Mouse (Mus musculus) gastrocnemius, adult 8-10 months (tissue): Measurements from ENCODE around the gene Scap. TPM values are rescaled to one million over a fixed set of nuclear protein-coding genes. Genes with fewer than 3 reads are reported as not detected.
"Not testable (repeated sequence)": the region's sequence is repeated elsewhere in the genome, so short reads cannot be mapped to it uniquely, and the experiment has no call there.

ENCODE experiments used
- DNase-seq, 2 experiments: peaks; one replicate each; pipeline ENCODE4 v3.0.0; 2022; ENCODE audit warnings: low spot score in 2 of 2
- total RNA-seq, 4 experiments: library from RNA; stranded (reverse); gene quantifications; 2 replicates each; pipeline ENCODE4 v1.2.4; 2022

Gene Scap
- total RNA-seq, 4 experiments from 2014 or later: 14.2 to 16.6 (median 15.1) TPM

DNA sequence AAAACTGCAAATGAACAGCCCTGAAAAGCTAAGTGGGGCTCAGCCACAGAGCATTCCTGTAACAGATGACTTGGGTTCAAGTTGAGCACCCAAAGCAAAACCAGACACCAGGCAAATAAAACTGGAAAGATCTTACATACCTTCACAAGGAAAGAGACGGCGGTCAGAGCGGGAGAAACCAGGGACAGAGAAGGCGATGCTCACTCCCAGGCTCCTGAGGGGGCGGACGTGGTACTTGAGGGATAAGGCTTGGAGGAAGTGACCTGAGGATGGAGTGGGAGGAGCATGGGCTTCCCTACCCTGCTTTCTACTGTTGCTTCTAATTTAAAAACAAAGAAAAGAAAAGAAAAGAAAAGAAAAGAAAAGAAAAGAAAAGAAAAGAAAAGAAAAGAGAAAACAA, 2.7 kb upstream of the Scap start:
- no peak for DNase-seq

DNA sequence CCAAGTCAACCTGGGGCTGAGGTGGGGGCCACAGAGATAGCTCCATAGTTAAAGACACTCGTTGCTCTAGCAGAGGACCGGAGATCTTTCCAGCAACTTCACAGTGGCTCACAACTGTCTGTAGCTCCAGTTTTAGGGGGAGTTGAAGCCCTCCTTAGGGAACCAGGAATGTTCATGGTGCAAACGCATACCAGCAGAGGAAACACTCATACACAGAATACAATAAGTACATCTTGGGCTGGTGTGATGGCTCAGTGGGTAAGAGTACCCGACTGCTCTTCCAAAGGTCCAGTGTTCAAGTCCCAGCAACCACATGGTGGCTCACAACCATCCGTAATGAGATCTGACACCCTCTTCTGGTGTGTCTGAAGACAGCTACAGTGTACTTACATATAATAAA, 2.2 kb upstream of the Scap start:
- DNase-seq: not testable (repeated sequence)

DNA sequence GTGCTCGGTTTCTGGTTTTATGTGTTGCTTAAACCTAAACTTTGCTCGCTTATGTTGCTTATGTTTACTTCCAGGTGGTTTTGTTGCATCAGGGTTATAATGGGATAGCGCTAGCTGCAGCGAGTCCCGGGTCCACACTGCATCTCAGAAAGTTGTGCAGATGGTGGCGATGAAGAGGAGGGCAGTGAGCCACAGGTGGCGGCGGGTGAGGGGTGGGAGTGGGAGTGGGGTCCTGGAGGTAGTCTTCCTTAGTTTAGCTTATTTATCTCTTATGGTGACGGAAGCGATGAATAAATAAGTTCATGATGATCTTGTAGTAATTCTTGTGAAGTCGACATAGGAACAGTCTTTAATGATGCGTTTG, 790 bp downstream of the Scap start:
- DNase-seq: no peak

DNA sequence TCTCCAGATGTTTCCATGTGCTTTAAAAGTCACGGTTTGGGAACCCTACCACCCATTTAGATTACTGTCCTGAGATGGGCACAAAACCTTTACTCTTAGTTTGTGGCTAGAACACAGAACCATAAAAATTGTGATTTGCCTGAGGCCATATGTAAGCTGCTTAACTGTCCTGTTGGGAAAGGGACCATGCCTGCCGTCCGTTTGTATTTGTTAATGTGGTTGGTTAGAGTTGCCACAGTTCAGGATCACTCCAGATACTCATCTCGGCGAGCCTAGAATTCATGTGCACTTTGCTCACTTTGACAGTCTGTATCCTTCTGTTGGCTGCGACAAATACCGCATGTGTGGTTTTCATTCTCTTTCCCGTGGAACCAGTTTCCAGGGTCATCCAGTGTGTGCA, 1.8 kb downstream of the Scap start:
- DNase-seq: no peak

DNA sequence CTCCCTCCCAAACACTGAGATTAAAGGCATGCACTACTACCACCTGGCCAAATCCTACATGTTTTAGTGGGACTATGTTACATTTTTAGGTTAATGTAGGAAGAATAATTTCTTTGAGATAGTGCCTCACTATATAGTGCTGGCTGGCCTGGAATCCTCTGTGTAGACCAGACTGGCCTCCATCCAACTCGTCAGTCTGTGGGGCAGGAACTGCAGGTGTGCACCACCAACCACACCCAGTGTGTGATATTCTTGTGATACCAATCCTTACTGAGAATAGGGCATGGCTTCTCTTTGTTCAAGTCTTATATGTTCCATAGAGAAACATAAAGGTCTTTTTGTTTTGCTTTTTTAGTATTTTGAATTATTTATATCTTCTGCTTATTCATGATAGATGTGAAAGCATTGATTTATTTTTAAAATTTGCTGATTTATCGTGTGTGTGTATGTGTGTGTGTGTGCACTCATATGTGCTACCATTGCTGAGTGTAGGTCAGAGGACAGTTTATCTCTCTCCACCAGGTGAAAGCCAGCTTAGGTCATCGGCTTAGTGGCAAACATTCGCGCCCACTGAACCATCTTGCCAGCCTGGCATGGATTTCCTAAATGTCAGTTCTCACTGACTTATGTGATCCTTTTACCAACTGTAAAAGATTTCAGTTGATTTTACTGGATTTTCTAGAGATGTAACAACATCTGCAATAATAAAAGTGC, 7.1 kb downstream of the Scap start:
- DNase-seq: no peak

DNA sequence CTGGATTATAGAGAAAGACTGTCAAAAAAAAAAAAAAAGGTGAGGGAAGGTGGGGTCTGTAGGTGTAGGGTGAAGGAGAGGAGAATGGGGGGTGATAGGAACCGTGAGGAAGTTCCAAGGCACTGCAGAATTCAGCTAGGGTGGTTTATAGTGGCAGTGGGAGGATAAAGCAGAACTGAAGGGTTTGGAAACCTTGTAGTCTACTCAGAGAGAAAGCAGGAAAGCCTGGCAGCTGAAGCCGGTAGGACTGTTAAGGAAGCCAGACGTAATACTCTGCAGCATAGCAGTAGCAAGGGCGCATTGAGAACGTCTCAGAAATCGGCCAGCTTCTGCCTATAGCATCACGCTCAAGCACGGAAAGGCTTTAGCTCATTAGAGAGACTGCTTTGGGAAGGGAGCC, 8.9 kb downstream of the Scap start:
- DNase-seq: no peak

DNA sequence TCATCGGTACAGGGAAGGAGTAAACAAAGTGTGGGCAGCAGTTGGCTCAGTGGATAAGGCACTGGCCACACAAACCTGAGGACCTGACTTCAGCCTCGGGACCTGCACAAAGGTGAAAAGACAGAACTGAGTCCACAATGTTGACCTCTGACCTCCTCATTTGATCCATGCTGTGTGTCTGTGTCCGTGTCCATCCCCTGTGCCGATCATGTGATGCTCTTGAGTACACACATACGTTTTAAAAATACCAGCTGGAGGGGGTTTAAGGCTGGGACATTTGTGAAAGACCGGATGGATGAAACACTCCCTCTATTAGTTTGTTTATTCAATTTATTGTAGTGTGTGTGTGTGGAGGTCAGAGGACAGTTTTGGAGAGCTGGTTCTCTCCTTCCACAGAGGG, 10.7 kb downstream of the Scap start:
- DNase-seq: no peak

DNA sequence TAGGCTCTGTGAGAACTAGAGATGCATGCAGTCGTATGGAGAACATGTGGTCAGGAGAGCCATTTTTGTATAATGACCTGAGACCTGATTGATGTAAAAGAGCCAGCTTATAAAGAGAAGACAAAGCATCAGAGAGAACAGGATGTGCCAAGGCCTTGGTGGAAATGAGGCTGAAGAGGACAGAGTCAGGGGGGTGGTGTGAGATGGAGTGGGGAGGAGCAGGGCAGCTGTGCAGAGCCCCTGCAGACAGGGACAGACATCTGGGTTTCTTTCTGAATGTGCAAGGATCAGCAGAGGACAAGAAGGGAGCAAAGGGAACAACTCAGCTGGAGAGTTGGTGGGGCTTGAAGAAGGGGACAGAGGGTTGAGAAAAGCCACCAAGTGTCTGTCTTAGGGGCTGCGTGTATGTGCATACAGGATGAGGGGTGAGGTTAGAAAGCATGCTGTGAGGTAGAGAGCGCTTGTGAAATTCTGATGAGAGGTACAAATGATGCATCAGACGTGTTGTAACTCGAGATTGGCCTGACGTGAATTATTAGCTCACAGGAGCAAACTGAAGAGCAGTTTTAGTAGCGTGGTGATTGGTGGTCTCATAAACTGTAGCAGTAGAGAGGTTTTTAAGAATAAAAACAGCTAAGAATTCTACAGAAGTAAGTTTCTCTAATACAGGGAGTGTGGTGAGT, 12.1 kb downstream of the Scap start:
- DNase-seq: no peak

DNA sequence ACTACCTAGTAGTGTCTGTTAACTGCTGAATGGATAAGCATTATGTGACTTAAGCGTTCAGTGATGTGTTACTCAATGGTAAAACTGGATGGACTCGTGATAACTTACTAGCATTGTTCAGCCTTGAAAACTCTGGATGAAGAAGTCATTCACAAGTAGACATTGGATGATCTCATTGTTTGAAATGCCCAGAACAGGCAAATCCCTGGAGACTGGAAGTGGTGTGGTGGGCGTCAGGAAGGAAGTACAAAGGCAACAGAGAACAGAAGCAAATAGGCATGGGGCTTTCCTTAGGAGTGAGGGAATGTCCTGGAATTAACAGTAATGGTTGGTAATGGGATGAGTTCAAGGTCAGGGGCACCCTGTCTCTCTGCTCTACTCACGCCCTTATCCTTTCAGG, 15.8 kb downstream of the Scap start:
- no peak for DNase-seq

DNA sequence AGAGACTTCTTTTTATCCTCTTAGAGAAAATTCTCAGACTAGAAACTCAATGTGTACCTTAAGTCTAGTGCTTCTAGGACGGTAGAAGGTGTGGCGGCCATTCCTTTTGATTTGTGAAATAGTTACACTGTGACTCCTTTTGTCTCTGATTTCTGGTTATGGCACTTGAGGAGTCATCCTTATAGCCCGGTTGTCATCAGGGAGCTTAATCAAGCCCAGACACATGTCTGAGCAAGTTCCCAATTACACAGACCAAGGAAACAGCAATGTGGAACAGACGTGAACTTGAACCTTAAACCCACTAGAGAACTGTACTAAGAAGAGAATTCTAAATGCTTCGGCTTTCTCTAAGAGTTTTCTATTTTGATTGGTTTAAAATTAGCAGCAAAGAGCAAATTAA, 17.1 kb downstream of the Scap start:
- DNase-seq: no peak

DNA sequence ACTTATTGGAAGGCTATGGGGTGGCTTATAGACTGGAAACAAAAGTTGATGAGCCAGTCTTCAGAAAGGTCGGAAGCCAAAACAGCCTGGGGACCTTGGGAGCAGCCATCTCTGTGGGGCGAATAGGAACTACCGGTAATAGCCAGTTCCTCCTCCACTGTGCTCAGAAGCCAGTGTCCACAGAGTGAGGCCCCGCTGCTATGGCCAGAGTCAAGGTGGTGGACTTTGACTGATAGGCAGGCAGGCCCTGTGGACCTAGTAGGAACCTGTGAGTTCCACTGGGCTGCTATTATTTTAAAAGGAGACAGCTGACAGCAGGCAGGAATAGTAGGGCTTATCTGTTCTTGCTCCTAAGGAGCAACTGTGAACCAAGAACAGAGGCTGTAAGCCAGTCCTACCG, 17.5 kb downstream of the Scap start:
- no peak for DNase-seq

DNA sequence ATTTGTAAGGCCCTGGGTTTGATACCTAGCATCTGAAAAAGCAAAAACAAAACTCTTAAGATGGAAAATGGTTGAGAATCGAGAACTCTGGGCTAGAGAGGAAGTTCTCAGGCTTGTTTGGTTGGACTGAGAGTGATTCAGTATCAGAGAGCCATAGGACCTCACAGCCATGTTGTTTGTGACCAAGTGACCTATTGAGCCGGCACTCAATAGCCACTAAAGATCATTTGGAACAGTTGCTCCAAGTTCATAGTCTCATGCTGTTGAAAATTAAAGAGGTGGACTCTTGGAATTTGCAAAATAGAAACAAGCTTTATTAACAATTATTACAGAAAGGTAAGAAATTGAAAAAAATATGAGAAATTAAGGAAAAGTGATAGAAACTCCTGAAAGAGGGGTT, 18.3 kb downstream of the Scap start:
- no peak for DNase-seq

DNA sequence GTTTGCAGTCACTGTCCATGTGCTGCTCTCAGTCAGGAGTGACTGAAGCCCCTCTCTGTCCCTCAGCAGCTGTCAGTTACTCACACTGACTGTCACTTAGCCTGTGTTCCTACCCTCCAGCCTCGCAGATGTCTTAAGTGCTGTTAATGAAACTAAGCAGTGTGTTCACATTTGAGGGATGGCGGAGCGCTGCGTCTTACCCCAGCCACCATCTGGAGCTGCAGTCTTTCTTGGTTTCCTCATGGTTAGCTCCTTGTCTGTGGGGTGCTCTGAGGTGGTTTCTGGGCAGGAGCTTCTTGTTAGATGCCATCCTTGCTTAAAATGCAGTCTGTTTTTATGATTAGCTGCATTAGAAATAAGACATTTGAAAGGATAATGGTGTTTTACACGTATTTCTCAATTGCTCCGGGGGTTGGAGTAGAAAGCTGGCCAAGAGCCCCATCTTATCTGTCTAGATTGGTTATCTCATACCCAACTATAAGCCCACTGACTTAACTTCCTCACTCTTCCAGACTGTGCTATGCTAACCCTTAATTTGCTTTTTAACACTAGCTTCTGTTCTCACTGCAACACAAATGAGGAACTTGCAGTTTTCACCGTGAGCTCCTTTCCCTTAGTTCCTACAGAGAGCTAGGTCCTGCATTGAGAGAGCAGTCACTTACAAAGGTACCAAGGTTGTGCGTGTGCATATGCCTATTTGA, 19.0 kb downstream of the Scap start:
- DNase-seq: no peak

DNA sequence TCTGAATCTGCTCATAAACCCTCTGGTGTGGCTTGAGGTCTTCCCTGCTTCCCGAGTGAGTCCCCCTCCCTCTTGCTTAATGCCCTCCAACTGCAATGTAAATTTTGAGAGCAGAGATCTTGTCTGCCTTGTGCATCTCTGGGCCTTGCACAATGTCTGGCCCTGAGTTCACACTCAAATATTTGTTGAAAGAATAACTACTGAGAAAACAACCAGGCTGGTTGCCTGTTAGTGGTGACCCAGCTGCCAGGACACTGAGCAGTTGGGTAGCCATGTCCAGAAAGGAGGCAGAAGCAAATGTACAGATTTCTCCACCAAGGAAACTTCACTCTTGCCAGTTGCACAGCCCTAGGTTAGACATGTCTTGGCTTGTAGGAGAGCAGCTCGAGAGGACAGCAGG, 25.3 kb downstream of the Scap start:
- DNase-seq: no peak

DNA sequence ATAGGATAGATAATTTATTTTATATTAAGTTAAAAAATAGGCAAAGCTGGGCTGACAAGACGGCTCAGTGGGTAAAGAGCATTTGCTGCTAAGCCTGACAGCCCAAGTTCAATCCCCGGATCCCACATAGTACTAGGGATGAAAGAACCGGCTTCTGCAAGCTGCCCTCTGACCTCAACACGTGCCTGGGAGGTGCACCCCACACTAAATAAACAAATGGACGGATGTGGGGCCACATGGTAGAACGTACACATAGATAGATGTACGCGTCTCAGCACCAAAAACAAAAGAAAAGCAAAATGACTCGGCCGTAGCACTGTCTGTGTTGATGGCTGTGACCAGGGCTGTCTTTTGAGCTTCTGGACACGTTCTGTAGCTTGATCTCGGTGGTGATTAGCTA, 28.2 kb downstream of the Scap start:
- no peak for DNase-seq

DNA sequence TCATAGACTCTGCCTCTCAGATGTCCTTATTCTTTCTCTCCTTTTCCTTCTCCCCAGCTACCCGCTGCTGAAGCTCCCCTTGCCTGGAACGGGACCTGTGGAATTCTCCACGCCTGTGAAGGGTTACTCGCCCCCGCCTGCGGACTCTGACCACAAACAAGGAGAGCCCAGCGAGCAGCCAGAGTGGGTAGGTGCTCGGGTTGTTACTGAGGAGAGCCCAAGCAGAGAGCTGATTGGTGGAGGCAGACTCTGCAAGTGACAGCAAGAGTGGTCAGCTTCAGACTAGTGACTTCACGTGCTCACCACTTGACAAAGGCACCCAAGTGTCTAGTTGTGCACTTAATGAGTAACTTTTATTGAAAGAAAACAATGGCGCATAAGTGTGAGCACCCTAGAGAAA, 29.2 kb downstream of the Scap start:
- DNase-seq: no peak

DNA sequence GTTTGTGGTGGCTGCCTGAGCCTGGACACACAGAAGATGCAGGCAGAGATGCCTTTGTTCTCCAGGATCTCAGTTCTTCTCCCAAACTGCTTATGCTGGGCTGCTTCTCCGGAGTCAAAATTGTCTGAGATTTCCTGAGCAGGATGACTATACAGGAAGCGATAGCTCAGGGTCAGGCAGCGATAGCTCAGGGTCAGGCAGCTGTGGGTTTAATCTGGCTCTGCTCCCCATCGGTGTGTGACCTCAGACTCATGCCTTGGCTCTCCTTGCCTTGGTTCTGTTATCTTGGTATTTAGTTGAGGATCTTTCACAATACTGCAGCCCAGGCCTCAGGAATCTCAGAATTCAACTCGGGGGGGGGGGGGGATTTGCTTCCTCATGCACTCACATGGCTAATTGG, 33.7 kb downstream of the Scap start:
- DNase-seq: no peak

DNA sequence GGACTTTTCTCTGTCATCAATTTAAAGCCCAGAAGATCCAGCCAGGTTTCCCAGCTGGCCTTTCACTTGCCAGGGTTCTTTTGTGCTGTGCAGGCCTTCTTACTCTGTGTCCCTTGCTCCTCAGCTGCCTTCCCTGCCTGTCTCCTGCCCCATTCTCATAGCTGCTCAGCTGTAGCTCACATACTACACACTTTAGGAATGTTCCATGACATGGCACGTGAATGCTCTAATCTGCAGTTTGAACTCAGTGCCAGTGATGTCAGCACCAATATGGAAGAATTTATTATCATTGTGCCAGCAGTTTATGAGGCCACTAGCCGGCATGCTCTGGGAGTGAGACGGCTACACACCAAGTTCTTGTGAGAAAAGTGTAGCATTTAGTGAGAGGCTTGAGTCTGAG, 36.8 kb downstream of the Scap start:
- no peak for DNase-seq

DNA sequence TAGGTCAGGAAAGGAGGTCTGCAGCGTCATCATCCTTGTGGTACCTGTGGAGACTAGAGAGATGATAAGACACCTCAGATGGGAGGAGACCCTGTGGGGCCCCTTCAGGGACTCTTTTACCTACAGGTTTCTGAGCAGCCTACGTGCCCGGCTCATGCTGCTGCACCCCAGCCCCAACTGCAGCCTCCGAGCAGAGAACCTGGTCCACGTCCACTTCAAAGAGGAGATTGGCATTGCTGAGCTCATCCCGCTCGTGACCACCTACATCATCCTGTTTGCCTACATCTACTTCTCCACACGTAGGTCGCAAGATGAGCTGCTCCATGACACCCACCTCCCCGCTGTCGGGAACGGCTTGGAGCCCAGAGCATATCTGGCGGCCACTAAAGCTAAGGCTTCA, 40.8 kb downstream of the Scap start:
- no peak for DNase-seq

DNA sequence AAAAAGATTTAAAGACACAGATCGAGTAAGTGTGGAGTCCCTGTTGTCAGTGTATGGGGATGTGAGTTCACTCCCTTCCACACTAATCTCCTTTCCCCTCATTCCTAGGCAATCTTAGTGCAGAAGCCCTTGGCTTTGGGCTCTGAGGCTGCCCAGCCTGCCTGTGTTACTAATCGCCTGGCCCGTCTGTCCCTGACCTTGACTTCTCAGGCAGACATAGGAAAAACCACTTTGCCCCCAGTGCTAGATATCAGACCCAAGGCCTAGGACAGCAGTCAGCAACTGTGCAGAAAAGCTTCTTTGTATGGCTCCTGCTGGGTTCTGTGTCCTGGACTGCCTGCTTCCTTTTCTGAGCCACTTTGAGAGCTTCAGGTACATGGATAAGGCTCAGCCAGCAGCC, 42.6 kb downstream of the Scap start:
- DNase-seq: no peak

DNA sequence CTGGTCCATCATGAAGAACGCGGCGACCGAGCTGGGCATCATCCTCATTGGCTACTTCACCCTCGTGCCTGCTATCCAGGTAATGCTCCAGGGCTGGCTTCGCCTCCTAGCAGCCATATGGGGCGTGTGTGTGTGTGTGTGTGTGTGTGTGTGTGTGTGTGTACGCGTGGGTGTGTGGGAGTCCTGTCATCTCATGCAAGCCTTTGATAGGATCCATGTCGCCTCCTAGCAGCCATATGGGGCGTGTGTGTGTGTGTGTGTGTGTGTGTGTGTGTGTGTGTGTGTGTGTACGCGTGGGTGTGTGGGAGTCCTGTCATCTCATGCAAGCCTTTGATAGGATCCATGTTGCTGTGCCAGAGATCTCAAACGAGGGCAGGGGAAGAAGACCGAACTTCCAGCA, 44.6 kb downstream of the Scap start:
- not testable (repeated sequence) for DNase-seq

DNA sequence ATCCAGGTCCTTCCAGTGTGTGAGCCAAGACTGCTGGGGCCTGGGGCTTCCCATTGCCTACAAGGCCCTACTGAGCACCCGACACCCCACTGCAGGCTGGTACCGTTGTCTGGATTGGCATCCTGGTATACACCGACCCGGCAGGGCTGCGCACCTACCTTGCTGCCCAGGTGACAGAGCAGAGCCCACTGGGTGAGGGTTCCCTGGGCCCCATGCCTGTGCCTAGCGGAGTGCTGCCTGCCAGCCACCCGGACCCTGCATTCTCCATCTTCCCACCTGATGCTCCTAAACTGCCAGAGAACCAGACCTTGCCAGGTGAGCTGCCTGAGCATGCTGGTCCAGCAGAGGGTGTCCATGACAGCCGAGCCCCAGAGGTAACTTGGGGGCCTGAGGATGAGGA, 46.3 kb downstream of the Scap start:
- DNase-seq: no peak

DNA sequence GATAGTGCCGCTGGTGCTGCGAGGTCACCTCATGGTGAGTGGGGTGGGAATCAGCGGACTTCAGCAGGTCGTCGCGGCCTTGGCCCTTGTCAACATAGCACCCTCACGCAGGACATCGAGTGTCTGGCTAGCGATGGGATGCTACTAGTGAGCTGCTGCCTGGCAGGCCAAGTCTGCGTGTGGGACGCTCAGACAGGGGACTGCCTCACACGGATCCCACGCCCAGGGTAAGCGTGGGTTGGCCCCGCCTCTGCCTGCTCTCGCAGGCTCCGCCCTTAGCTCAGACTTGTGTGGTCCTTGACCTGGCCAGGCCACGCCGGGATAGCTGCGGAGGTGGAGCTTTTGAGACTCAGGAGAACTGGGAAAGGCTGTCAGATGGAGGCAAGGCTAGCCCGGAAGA, 47.6 kb downstream of the Scap start:
- no peak for DNase-seq
